Mouse (Mus musculus): ENCODE measurements at regions not wholly inside any gene's neighbourhood (a gene's known extent, or its start where the extent isn't known, plus 50 kb on each side); places are given as distances from the start of the nearest gene placed in this dataset.

DNA sequence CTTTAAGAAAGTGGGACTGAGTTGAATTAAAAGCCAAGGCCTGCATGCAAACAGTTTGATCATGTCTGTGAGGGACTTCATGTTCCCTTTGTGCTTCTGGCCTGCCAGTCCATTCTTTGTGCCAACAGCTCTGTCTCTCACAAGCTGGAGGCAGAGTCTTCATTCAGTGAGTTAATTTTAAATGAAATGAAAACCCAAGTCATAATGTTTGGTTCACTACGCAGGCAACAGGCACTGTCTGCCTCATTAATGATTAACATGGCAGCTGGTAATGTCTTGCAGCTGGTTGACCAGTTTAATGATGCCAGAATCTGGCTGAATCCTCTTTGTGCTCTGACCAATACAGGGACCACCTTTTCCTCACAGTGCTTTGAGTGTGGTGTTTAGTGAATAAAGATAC is 380.6 kb downstream of the Sec16b start:
- H3K4me1 ChIP-seq (ENCODE audit: insufficient read depth, low read depth, low read length), result no peaks in the 10 kb centered on the region
- DNase-seq (ENCODE audit: low spot score), result no peak
- H3K4me2 ChIP-seq (replicated peaks; ENCODE audit: low read depth, low read length), result no peak overlapping the region
- H3K9me3 ChIP-seq (ENCODE audit: low read length), result no peaks in the 10 kb centered on the region
- H3K4me3 ChIP-seq (ENCODE audit: low read depth, low read length), result no peak overlapping the region
- no peak overlapping the region for H3K27ac ChIP-seq (ENCODE audit: low read length)
- no peak for ATAC-seq
- WGBS, result 19% methylated on average over 1 of the region's 1 CpGs
- H3K36me3 ChIP-seq (ENCODE audit: insufficient read depth, low read length), result no peaks in the 10 kb centered on the region
- no peaks in the 10 kb centered on the region for H3K27me3 ChIP-seq (replicated peaks; ENCODE audit: insufficient read depth, low read length)
- no peak overlapping the region for H3K9ac ChIP-seq (replicated peaks; ENCODE audit: low read depth)
- TF ChIP-seq EP300 (IDR thresholded peaks at IDR 0.05), result no peak
- no peak for TF ChIP-seq CTCF (IDR thresholded peaks at IDR 0.05)

- WGBS, result 83% methylated on average over 7 of the region's 7 CpGs
- Histone ChIP-seq H3K36me3 (ENCODE audit: insufficient read depth, low read length) (no peaks in the 10 kb centered on the region), H3K4me2 (replicated peaks; ENCODE audit: low read depth, low read length) (no peak overlapping the region), H3K27me3 (replicated peaks; ENCODE audit: insufficient read depth, low read length) (no peaks in the 10 kb centered on the region), H3K9ac (replicated peaks; ENCODE audit: low read depth) (no peak overlapping the region), H3K27ac (ENCODE audit: low read length) (no peak overlapping the region), H3K9me3 (ENCODE audit: low read length) (no peaks in the 10 kb centered on the region), H3K4me3 (ENCODE audit: low read depth, low read length) (no peak overlapping the region), H3K4me1 (ENCODE audit: insufficient read depth, low read depth, low read length) (no peaks in the 10 kb centered on the region)
- ATAC-seq (no peak), DNase-seq (ENCODE audit: low spot score) (no peak)
- TF ChIP-seq EP300 (IDR thresholded peaks at IDR 0.05), result no peak
- TF ChIP-seq CTCF (IDR thresholded peaks at IDR 0.05), result no peak
Measured at GRCm38 (mm10) chr1:157888573-157888972, 382.0 kb downstream of the Sec16b start.

- H3K4me1 ChIP-seq (ENCODE audit: insufficient read depth, low read depth, low read length), result no peaks in the 10 kb centered on the region
- TF ChIP-seq CTCF (IDR thresholded peaks at IDR 0.05) (no peak), EP300 (IDR thresholded peaks at IDR 0.05) (no peak)
- no peak overlapping the region for H3K4me3 ChIP-seq (ENCODE audit: low read depth, low read length)
- DNase-seq (ENCODE audit: low spot score) (no peak), ATAC-seq (no peak)
- WGBS, result 75% methylated on average over 2 of the region's 2 CpGs
- no peaks in the 10 kb centered on the region for H3K9me3 ChIP-seq (ENCODE audit: low read length)
- H3K9ac ChIP-seq (replicated peaks; ENCODE audit: low read depth), result no peak overlapping the region
- no peaks in the 10 kb centered on the region for H3K27me3 ChIP-seq (replicated peaks; ENCODE audit: insufficient read depth, low read length)
- H3K4me2 ChIP-seq (replicated peaks; ENCODE audit: low read depth, low read length), result no peak overlapping the region
- no peaks in the 10 kb centered on the region for H3K36me3 ChIP-seq (ENCODE audit: insufficient read depth, low read length)
- no peak overlapping the region for H3K27ac ChIP-seq (ENCODE audit: low read length)
Measured at GRCm38 (mm10) chr1:157906168-157906567, 399.6 kb downstream of the Sec16b start.

DNA sequence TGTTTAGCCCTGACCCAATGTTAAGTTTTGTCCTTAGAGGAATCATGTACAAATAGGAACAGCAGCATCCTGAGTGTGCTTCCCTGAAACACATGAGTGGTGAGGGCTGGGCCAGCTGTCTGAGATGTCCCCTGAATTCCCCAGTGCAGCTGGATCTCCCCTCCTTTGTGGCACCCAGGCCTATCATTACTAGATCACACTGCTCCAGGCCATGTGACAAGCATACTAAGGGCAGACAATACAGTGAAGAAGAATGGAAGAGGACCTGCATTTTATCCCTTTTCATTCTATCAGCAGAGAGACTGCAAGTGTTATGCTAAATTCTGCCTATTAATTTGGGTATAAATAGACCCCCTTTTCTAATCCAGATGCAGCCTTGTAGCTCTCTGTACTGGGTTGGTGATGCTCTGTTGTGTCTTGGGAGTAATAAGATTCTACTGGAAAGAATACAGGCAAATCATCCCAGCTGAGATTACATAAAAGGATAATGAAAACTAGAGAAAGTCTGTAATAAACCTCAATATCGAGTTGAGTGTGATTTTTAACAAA is 418.3 kb downstream of the Brinp2 start:
- Histone ChIP-seq H3K27me3 (replicated peaks; ENCODE audit: insufficient read depth, low read length) (no peaks in the 10 kb centered on the region), H3K9me3 (ENCODE audit: low read length) (no peaks in the 10 kb centered on the region), H3K9ac (replicated peaks; ENCODE audit: low read depth) (no peak overlapping the region), H3K4me3 (ENCODE audit: low read depth, low read length) (no peak overlapping the region), H3K27ac (ENCODE audit: low read length) (no peak overlapping the region), H3K4me1 (ENCODE audit: insufficient read depth, low read depth, low read length) (no peaks in the 10 kb centered on the region), H3K4me2 (replicated peaks; ENCODE audit: low read depth, low read length) (no peak overlapping the region), H3K36me3 (ENCODE audit: insufficient read depth, low read length) (no peaks in the 10 kb centered on the region)
- 64% methylated on average over 1 of the region's 1 CpGs for WGBS
- ATAC-seq (no peak), DNase-seq (ENCODE audit: low spot score) (no peak)
- TF ChIP-seq CTCF (IDR thresholded peaks at IDR 0.05) (no peak), EP300 (IDR thresholded peaks at IDR 0.05) (no peak)

- WGBS, result 47% methylated on average over 1 of the region's 1 CpGs
- DNase-seq (ENCODE audit: low spot score) (no peak), ATAC-seq (no peak)
- no peaks in the 10 kb centered on the region for H3K9me3 ChIP-seq (ENCODE audit: low read length)
- H3K27me3 ChIP-seq (replicated peaks; ENCODE audit: insufficient read depth, low read length), result no peaks in the 10 kb centered on the region
- no peaks in the 10 kb centered on the region for H3K36me3 ChIP-seq (ENCODE audit: insufficient read depth, low read length)
- H3K27ac ChIP-seq (ENCODE audit: low read length), result no peak overlapping the region
- no peak overlapping the region for H3K4me3 ChIP-seq (ENCODE audit: low read depth, low read length)
- no peak for TF ChIP-seq EP300 (IDR thresholded peaks at IDR 0.05)
- no peak overlapping the region for H3K9ac ChIP-seq (replicated peaks; ENCODE audit: low read depth)
- no peak overlapping the region for H3K4me2 ChIP-seq (replicated peaks; ENCODE audit: low read depth, low read length)
- no peaks in the 10 kb centered on the region for H3K4me1 ChIP-seq (ENCODE audit: insufficient read depth, low read depth, low read length)
Measured at GRCm38 (mm10) chr1:157939516-157939915, 416.6 kb downstream of the Brinp2 start.

GRCm38 (mm10) chr1:157940331-157940758 is 415.8 kb downstream of the Brinp2 start:
- no peak overlapping the region for H3K4me2 ChIP-seq (replicated peaks; ENCODE audit: low read depth, low read length)
- DNase-seq (ENCODE audit: low spot score), result no peak
- no peaks in the 10 kb centered on the region for H3K4me1 ChIP-seq (ENCODE audit: insufficient read depth, low read depth, low read length)
- no peak for ATAC-seq
- H3K36me3 ChIP-seq (ENCODE audit: insufficient read depth, low read length), result no peaks in the 10 kb centered on the region
- no peaks in the 10 kb centered on the region for H3K9me3 ChIP-seq (ENCODE audit: low read length)
- H3K4me3 ChIP-seq (ENCODE audit: low read depth, low read length), result no peak overlapping the region
- TF ChIP-seq EP300 (IDR thresholded peaks at IDR 0.05) (no peak), CTCF (IDR thresholded peaks at IDR 0.05) (no peak)
- H3K27ac ChIP-seq (ENCODE audit: low read length), result no peak overlapping the region
- no peaks in the 10 kb centered on the region for H3K27me3 ChIP-seq (replicated peaks; ENCODE audit: insufficient read depth, low read length)
- 51% methylated on average over 3 of the region's 3 CpGs for WGBS
- no peak overlapping the region for H3K9ac ChIP-seq (replicated peaks; ENCODE audit: low read depth)

- Histone ChIP-seq H3K4me2 (replicated peaks; ENCODE audit: low read depth, low read length) (no peak overlapping the region), H3K36me3 (ENCODE audit: insufficient read depth, low read length) (no peaks in the 10 kb centered on the region), H3K9ac (replicated peaks; ENCODE audit: low read depth) (no peak overlapping the region), H3K27ac (ENCODE audit: low read length) (no peak overlapping the region), H3K27me3 (replicated peaks; ENCODE audit: insufficient read depth, low read length) (no peaks in the 10 kb centered on the region), H3K4me3 (ENCODE audit: low read depth, low read length) (no peak overlapping the region), H3K4me1 (ENCODE audit: insufficient read depth, low read depth, low read length) (no peaks in the 10 kb centered on the region), H3K9me3 (ENCODE audit: low read length) (no peaks in the 10 kb centered on the region)
- WGBS, result 41% methylated on average over 4 of the region's 4 CpGs
- ATAC-seq, result no peak
- TF ChIP-seq EP300 (IDR thresholded peaks at IDR 0.05) (no peak), CTCF (IDR thresholded peaks at IDR 0.05) (no peak)
- no peak for DNase-seq (ENCODE audit: low spot score)
Measured at GRCm38 (mm10) chr1:157957506-157957905, 398.6 kb downstream of the Brinp2 start.
